Mouse (Mus musculus) G1E (cell line): ENCODE measurements around the gene Trib3.

Experiments used
- CTCF ChIP-seq: IDR thresholded peaks from 2 replicates; pipeline ENCODE4 v1.5.1; 2012; ENCODE audit warnings: low read depth, low read length, inconsistent platforms, mixed read lengths
- GATA1 ChIP-seq: IDR thresholded peaks from 2 replicates; pipeline ENCODE4 v1.6.1; 2012; ENCODE audit warnings: borderline replicate concordance, low read length, inconsistent platforms, mixed read lengths
- TAL1 ChIP-seq: conservative IDR thresholded peaks from 2 replicates; pipeline ENCODE4 v1.6.1; 2012; ENCODE audit warnings: low read depth, low read length, inconsistent platforms, mixed read lengths

DNA sequence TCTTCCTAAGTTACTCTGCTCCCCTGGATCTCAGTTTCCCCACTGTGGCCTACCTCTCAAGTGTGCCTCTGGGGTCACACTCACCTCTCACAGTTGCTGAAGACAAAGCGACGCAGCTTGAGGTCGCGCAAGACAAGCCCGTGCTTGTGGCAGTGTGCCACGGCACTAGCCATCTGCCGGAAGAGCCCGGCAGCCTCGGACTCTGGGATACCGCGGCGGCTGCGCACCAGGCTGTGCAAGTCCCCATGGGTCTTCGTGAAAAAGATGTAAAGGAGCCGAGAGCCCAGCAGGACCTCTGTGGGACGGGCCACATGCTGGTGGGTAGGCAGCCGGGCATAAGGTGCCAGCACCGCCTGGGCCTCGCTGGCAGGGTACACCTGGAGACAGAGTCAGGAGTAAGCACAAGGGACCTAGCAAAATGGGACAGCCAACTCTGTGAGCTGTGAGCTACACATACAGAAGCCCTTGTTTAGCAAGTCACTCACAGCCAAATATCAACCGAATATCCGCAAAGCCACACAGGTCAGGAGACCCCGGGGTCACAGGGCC is 4.1 kb downstream of the Trib3 start:
- TF ChIP-seq TAL1: no peak
- no peak for TF ChIP-seq GATA1
- TF ChIP-seq CTCF: no peak
